Mouse (Mus musculus) brain, adult 2 months (tissue): ENCODE measurements around the gene Nf1.

Experiments
- DNase-seq: peaks from one replicate; pipeline ENCODE4 v3.0.0; 2011; ENCODE audit warnings: low read depth, low spot score

Gene Nf1

GRCm38 (mm10) chr11:79460756-79461450 lies 121.4 kb downstream of the Nf1 start:
- peak; percentile 53 for DNase-seq

DNA sequence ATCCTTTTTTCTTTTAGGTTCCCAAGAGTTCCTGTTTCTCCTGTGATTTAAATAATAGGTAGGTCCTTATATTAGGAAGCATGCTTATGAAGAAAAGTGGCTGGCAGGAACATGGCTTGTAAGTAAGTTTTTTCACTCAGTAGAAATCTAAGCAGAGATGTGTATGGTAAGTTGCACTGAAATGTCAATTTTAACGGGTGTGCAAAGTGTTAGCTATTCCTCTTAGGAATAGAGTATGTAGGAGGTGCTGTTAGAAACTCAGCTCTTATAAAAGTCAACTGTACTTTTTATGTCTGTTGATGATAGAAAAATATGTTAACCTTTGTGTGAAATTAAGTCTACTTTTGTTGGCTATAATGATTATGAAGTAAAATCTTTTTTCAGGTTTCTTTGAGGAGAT lies 128.6 kb downstream of the Nf1 start:
- DNase-seq: peak; percentile 59

GRCm38 (mm10) chr11:79483392-79483791 lies 143.9 kb downstream of the Nf1 start:
- no peak for DNase-seq

GRCm38 (mm10) chr11:79483876-79484528 lies 144.5 kb downstream of the Nf1 start:
- no peak for DNase-seq

- no peak for DNase-seq
These were observed 145.2 kb downstream of the Nf1 start for GRCm38 (mm10) chr11:79484721-79485120.

- DNase-seq: peak; percentile 52
These were observed 155.7 kb downstream of the Nf1 start for GRCm38 (mm10) chr11:79494976-79495800.

- DNase-seq: peak; percentile 84
These were observed 163.4 kb downstream of the Nf1 start for GRCm38 (mm10) chr11:79502917-79503316.

GRCm38 (mm10) chr11:79503845-79504244 lies 164.4 kb downstream of the Nf1 start, which contains the start of gene Omg:
Omg (minus strand) TSS chr11:79504084.
- DNase-seq: peak; percentile 96

GRCm38 (mm10) chr11:79504506-79504905 lies 165.0 kb downstream of the Nf1 start:
- peak; percentile 69 for DNase-seq

DNA sequence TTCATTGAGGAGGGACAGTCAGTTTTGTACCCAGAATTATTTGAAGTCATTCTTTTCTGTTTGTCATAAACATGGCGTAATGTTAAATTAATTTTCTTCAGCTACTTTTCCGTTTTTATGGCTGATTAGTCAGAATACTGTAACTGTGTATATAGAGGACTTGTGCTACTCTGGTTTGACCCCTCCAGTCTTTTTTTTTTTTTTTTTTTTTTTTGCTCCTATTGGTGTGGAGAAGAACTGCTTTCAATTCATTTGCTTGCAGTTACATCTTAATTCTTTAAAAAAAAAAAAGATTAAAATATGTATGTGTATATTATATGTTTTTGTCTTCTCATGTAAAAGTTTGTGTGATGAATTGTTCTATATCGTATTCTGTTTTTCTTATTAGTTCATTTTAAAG lies 172.5 kb downstream of the Nf1 start:
- DNase-seq: no peak

GRCm38 (mm10) chr11:79515331-79515730 lies 175.8 kb downstream of the Nf1 start:
- DNase-seq: no peak

GRCm38 (mm10) chr11:79515798-79516197 lies 176.3 kb downstream of the Nf1 start:
- DNase-seq: no peak

DNA sequence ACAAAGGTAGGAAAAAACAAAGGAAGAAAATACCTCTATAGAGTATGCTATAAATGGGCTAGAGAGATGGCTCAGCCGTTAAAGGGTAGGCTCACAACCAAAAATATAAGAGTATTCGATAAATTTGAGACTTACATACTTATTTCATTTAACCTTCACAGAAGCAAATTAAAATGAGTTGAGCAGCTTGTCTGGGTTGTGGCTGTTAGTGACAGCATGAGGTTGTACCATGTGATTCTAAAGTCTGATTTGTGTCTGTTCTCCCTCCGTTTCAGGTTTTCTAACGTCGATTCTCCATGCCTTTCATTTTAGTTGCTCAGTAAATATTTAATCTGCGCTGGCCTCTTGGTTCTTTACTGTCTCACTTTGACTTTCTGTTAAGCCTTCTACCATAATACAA lies 179.8 kb downstream of the Nf1 start:
- DNase-seq: no peak

- peak; percentile 89 for DNase-seq
These were observed 180.4 kb downstream of the Nf1 start for GRCm38 (mm10) chr11:79519878-79520291.

DNA sequence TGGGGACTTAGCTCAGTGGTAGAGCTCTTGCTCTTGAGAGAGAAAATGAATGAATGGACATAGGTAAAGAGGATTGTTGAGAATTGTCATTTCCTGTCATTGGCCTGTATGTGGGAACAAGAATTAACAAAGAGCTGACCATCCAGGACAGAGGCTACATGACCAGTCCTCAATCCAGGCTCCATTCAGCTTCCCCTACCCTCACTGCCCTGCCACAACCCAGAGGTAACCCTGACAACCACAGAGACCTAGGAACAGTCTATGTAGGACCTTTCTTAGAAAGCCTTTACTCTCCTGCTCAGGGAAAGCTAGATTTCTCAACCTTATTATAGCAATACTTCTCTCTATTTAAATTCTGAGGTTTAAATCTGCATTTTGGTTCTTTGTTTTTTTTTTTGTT lies 181.3 kb downstream of the Nf1 start:
- DNase-seq: no peak

GRCm38 (mm10) chr11:79521930-79522329 lies 182.4 kb downstream of the Nf1 start:
- no peak for DNase-seq

GRCm38 (mm10) chr11:79522944-79523343 lies 183.5 kb downstream of the Nf1 start:
- DNase-seq: no peak

DNA sequence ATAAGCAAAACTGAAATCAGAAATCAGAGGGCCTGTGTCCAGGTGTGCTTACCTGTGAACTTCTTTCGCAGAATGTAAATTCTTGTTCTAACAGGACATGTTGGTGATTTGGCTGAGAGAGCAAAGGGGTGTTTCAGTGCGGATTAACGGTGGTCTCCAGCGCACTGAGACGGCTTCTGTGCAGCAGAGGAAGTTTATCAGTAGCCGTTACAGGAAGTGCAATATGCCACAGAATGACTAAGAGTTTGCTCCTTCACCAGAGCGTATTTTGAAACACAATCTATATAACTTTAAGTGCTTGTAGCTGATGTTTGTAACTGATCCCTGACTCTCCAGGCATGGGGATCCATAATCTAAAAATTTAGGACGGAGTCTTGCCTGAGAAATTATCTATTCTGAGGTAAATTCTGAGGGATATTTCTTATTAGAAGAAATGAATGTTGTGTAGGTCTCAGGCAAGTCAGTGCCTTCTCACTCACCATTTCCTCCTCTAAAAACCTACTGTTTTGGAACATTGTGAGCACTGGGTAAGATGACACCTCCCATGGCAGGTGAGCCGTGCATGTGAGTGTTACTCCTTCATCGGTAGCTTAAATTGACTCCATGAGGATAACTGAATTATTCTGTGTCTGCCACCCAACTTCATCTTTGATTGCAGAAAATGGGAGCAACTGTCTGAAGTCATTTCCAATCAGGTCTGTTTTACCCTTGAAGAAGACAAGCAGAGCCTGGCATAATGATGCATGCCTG lies 184.2 kb downstream of the Nf1 start, which contains the start of gene Evi2b:
TSS of gene Evi2b (minus strand) at position 203 of the 750 bp plus-strand sequence.
- DNase-seq: no peak

DNA sequence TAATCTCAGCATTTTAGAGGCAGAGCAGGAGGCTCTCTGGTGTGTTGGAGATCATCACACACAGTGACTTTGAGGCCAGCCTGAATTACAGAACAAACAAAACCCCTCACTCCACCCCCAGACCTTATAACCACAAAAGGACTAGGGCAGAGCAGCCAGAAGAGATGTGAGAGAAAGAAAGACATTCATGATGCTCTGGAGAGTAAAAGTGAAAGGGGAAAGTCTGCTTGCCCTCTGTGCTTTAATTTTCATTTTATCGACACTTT lies 184.8 kb downstream of the Nf1 start:
- no peak for DNase-seq

DNA sequence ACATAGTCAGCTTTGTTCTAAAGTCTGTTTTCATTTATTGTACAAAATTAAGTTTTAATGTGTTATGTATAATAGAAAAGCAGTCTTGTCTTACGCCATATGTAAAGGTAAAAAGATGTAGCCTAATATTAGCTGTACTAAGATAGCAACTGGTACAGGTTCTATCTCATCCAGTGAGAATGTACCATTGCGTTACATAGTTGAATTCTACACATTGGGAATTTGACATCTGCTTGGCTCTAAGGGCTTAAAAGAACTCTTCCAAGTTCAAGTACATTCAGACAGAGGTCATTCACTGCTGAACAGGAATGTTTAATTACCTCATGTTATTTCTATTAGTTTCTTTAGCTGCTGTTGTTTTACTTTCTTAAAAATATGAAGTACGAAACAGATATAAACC lies 187.1 kb downstream of the Nf1 start:
- DNase-seq: no peak

DNA sequence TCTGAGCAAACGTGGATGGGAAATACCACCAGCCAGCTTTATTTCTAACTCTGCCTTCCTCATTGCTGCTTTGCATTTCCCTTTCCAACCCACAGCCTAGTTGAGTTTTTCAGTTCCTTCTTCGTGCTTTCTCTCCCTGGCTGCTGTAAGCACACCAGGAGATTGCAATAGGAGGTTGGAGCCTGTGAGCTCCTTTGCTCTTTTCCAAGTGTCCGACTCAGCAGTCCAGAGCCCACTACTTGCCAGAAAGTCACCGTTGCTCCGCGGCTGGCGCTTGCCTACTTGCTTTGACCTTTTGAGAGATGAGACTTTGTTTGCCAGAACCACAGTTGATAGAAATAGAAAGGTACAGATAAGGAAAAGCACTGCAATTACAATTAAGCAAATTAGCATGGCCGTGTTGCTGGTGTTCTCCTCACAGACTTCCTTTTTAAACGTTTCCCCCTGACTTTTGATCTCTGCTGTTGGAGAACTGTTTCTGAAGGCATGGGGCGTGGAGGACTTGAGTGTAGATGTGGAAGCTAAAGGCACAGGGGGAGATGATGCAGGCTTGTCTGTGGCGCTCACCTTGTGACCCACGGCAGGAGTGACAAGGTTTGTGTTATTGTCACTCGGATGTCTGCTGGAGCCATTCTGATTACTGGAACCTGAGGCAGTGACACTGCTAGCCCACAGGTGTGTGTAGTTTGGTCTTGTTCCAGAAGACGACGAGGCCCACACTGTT lies 187.7 kb downstream of the Nf1 start:
- DNase-seq: peak; percentile 69
